Mouse (Mus musculus) retina, embryonic 14.5 days (tissue): Measurements from ENCODE around the gene Bik.

Experiments
- DNase-seq: peaks from one replicate; pipeline ENCODE4 v3.0.0-alpha.2; 2015; ENCODE audit warnings: low spot score

The Bik gene

GRCm38 (mm10) chr15:83512489-83513281, 14.0 kb upstream of the Bik start:
- no peak for DNase-seq

GRCm38 (mm10) chr15:83515018-83515417, 11.6 kb upstream of the Bik start:
- no peak for DNase-seq

- peak; percentile 91 for DNase-seq
Observed at GRCm38 (mm10) chr15:83518215-83519048, 8.2 kb upstream of the Bik start.

GRCm38 (mm10) chr15:83520861-83521382, 5.7 kb upstream of the Bik start:
- no peak for DNase-seq

DNA sequence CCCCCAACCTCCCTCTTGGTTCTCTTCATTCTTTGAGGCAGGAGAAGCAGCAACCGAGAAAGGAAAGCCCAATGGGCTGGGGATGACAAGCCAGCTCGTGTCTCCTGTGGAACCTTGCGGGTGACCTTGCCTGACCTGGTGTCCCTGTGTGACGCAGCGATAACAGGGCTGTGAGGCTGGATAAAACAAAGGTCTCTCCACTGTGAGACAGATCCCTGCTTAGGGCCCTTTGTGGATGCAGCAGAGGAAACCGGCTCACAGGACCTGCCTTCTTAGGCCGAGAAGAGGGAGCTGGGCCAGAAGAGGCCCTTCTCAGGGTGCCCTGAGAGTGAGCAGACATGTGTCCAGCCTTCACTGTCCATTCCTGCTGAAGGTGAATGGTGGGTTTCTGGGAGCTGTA, 3.5 kb upstream of the Bik start:
- peak; percentile 33 for DNase-seq

DNA sequence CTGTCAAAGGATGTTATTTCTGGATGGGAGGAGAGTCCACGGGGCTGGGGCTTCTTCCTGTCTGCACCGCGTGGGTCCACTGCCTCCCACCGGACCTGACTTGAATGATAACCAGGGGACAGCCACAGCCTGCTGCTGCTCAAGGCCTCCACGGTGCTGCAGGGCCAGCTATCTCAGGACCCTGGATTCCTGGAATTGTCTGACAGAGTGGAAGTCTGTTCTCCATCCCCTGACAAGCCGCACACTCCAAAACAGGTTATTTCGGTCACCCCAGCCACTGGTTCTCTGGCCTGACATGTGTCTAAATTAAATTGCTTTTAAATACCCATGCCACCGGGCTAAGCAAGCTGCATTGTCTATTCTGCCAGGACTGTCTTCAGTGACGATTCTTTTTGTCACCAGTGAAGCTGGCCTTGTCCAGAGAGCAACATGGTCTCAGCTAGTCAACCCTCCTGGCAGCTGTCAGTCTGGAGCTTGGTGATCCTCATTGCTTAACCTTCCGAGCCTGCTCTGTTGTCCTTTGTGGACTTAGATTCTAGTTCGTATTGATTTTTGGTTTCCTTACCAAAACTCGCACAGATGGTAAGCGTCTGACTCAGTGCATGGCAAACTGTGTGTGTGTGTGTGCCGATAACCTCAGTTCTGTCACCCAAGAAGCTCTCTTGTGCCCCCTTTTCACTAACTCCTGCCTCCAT, 2.9 kb upstream of the Bik start:
- DNase-seq, result no peak

DNA sequence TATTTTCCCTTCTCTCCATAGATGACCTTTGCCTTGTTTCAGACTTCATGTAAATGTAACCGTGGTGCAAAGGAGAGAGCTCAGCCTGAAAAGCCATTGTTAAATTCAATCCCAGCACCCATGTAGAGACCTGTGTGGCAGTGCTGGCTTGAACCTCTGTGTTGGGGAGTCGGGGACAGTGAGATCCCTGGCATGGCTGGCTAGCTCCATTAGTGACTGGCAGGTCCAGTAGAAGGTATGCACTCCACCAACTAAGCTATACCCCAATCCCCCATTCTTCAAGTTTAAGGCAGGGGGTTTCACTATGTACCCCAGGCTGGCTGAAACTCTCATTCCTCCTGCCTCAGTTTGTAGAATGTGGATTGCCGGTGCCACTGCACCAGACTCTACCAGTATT, 2.3 kb upstream of the Bik start:
- DNase-seq, result no peak

DNA sequence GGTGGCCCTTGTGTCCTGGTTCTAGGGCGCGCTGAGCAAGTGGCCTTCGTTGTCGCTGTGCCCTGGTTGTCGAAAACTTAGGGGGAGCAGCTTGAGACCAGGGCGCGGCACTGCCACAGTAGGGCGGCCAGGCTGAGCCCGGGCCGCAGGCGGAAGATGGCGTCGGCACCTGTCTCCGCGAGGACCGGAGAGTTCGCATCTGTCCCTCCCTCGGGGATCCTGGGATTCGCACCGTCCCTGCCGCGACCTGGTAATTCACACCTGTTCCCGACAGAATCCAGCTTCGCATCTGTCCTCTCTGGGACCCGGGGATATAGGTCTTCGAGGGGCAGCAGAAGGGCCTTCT, 403 bp downstream of the Bik start:
- no peak for DNase-seq

GRCm38 (mm10) chr15:83527747-83528146, 1.1 kb downstream of the Bik start:
- no peak for DNase-seq

DNA sequence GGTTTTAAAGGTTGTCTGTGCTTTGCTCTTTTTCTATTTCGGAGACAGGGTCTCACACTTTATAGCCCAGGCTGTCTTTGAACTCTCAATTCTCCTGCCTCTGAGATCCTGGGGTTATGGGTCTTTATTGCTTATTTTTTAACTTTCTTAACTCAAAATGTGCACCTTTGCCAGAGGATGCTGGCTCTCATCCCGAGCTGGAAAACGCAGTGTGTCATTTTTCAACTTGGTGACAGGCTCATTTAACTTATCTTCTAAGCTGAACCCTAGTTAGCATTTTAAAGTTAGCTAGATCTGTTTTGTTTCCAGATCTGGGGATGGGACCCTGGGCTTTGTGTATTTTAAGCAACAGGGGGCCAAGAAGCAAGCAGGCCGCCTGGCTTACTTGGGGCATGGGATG, 2.2 kb downstream of the Bik start:
- no peak for DNase-seq

DNA sequence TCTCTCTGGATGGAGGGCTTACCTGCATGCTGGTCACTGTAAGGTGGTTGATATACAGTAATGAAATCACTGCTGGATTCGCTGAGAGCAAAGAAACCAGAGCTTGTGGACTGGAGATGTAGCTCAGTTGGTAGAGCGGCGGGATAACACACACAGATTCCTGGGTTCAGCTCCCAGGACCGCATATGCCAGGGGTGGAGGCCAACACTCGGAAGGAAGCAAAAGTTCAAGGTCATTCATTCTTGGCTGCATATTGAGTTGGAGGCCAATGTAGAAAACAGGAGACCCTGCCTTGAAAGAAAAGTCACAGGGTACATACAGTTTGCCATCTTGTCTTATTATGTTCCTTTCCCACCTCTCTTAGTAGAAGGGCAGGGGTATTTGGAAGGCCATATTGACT, 3.1 kb downstream of the Bik start:
- DNase-seq, result no peak

DNA sequence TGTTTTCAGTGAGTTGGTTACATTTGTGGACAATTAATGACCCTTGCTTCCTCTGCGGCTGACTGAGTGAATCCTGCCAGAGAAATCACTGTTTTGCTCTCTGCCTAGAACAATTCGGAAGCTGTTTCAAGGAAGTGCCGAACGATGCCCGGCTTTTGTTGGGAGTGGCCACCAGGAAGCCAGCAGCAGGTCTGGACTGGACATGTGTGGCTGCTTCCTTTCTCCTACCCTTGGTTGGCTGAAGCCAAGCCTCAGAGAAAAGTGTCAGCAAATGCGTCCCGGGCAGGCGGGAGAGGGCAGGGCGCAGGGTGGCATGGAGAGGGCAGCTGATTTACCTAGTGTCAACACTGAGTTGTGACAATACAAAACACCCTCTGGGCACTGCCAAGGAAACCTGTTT, 3.6 kb downstream of the Bik start:
- no peak for DNase-seq

- DNase-seq, result no peak
Observed at GRCm38 (mm10) chr15:83530688-83531087, 4.0 kb downstream of the Bik start.

DNA sequence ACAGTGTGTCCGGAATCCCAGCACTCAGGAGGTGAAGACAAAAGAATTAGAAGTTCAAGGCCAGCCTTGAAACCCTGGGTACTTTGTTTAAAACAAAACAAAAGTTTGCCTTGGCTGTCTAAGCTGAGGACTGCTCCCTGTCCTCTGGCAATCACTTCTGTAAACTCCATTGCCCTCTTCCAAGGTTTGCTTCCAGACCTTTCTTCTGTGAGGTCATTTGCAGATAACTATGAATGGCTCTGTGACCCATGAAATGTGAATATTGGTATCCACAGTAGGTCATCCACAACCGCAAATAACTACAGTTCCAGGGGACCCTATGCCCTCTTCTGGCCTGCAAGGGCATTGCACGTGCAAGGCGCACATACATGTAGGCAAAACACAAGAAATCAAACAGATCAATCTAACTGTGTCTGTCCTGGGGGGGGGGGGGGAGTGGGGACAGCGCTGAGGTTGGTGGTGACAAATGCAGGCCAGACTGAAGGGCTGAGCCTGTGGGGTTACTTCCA, 5.4 kb downstream of the Bik start:
- no peak for DNase-seq

DNA sequence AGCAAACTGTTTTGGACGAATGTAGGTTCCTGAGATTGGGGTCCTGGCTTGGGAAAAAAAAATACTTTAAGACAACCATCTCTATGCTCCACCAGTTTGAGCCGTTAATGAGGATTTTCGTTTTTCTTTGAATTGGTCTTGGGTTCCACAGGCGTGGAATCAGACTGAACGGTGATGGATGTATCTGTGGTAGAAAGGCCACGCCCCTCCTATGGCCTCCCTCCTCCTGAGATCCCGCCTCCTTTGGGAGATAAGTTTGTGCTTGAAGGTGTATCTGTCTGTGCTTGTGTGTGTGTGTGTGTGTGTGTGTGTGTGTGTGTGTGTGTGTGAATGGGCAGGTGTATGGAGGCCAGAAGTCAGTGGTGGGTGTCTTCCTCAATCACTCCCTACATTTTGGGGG, 5.9 kb downstream of the Bik start:
- no peak for DNase-seq

DNA sequence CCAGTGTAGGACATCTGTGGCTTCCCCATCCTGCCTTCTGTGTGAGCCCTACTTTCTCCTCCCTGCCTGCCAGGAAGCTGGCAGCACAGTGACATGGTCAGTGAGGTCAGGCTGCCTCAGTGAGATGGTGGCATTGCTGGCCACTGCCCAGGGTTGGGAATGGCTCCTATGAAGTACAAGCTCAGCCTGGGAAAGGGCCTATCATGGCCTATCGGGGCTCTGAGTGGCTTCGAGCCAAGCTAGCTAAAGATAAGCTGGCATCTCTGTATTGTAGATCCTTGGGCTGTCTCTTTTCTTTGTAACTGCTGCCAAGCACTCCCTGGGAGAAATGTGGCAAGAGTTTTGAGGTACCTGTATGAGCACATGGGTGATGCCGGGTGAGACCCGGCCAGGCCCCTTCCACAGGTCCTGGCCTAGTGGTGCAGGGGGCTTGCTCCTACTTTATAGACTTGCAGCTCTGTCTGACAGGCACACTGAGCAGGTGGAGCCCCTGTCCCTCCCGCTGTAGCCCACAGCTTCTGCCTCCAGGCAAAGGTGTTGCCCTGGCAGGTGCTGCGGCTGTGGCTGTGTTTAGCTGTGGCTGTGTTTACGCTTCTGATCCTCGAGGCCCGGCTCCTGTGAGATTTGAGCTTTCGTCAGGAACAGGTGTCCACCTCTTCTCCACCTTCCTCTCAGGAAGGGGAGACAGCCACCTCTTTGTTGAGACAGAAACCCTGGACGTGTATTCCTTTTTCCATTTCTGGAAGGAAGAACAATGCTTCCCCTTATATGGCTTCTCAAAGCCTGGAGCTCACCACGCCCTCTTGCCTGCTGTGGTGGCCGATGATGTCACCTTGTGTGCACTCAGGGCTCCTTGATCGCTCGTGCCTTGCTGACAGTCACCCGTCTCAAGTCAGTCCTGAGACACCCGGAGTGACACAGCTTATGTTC, 8.6 kb downstream of the Bik start:
- no peak for DNase-seq

DNA sequence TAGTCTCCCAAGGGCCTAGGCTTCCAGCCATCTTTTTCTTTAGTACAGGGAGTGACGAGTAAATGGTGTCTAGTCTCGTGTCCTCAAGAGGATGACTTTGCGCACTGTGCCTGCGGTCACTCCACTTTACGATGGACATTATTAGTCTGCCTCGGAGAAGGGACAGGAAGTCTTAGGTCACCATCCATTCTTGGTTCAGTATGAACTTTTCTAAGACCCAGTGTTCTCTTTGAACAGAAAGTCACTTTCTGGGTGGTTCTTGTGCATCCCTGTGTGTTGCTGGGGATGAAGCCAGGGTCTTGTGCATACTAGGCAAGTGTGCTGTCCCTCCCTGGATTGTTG, 9.2 kb downstream of the Bik start:
- no peak for DNase-seq

- no peak for DNase-seq
Observed at GRCm38 (mm10) chr15:83538855-83539254, 12.2 kb downstream of the Bik start.

DNA sequence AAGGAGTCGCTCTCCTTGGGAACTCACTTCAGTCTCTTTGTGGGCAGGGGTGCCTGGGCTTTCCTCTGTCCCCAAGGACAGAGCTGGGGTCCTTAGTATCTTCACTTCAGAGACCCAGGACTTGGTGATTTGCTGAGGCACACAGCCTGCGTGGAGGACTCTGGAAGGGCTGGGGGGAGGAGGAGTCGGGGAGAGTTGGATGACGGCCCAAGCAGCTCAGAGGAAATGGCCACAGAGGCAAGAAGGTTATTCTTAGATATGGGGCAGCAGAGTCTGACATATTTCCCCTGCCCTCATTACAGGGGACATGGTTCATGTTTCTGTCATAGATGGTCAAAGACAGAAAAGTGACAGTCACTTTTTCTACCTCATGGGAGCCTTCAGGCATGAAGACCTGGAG, 13.2 kb downstream of the Bik start:
- no peak for DNase-seq

- DNase-seq, result no peak
Observed at GRCm38 (mm10) chr15:83541647-83542287, 15.1 kb downstream of the Bik start.

DNA sequence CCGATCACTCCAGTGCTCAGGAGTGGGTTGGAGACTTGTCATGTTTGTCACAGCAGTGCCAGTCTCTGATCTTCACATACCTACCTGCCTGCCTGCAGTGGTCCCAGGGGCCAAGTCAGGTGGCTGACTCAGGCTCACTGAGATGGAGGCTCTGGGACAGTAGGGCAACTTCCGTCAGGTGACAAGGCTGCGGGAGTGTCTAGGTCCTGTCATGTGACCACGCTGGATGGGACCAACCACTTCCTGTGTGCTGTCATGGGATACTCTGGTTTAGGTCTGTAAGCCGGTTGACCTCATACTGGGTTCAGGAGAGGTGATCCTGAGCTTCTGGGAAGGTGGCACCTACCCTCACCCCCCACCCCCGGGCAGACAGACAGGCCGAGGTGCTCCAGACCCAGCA, 19.4 kb downstream of the Bik start:
- DNase-seq, result no peak
